Mouse (Mus musculus): ENCODE results near the gene Ubr3. TPM values are rescaled to one million over a fixed set of nuclear protein-coding genes. Genes with fewer than 3 reads are reported as not detected.

The Ubr3 gene
- polyA plus RNA-seq (2015; fragmentation: Nextera tagmentation; extraction: Ambion mirVana): 8.0 and 9.9 TPM in 2 replicates

DNA sequence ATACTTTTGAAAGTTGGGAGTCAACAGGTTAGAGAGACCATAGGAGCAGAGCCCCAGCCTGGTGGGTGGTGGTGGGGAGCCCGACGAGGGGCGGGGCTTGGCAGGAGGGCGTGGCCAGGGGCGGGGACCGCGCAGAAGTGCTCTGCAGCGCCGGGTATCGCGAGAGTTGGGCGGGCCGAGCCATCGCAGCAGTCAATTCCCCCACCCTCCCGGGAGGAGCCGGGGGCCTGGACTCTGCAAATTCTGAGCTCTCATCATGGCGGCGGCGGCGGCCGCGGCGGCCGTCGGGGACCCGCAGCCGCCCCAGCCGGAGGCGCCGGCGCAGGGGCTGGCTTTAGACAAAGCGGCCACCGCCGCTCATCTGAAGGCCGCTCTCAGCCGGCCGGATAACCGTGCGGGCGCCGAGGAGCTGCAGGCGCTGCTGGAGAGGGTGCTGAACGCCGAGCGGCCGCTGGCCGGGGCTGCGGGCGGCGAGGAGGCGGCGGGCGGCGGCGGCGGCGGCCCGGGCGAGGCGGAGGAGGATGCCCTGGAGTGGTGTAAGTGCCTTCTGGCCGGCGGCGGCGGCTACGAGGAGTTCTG, at the start of gene Ubr3:
Gene Ubr3, plus strand, starts transcription at position 208 of the 579 bp plus-strand sequence.

DNA sequence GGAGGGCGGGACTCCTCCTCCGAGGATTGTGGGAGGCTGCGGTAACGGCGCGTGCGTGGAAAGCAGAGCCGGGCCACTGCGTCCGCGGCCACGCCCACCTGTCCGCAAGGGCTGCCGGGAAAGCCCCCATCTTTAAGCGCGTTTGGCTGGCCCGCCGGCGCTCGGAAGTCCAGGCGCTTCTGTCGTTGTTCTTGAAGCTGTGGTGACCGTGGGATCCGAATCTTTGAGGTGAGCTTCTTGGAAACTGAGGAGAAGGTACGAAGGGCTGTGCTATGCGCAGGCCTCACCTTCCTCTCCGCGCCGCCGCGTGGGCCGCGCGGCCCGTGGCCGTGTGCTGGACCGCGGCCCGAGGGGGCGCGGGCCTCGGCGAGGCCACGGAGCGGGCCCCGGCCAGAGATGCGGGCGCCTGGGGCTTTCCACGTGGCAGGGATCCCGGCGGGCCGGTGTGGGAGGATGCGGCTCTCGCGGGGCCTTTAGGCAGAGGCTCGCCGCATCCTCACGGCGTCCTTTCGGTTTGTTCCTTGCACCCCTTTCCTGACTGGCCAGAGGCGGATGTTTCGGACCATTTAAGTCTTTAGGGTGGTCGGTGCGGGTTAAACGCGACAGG, 35.5 kb upstream of the Ubr3 start, which contains the start of gene Ssb:
Gene Ssb, plus strand, starts transcription at position 78 of the 607 bp plus-strand sequence.

GRCm38 (mm10) chr2:69885451-69886305, 11.4 kb upstream of the Ubr3 start, which contains the start of gene Mettl5:
Gene Mettl5 (minus strand): TSS chr2:69885615.

GRCm38 (mm10) chr2:70038752-70039151, 141.7 kb downstream of the Ubr3 start, which contains the start of gene Myo3b:
Gene Myo3b (plus strand): TSS chr2:70039126.

Other genes with a start within 250 kb of the Ubr3 start
- 0.12 and 0.16 TPM in 2 replicates for gene Klhl41, start 227.1 kb upstream of the Ubr3 start, polyA plus RNA-seq (2015; fragmentation: Nextera tagmentation; extraction: Ambion mirVana)
- 5.1 and 5.3 TPM in 2 replicates for gene Fastkd1, start 183.7 kb upstream of the Ubr3 start, polyA plus RNA-seq (2015; fragmentation: Nextera tagmentation; extraction: Ambion mirVana)
- gene Ppig, start 174.7 kb upstream of the Ubr3 start, polyA plus RNA-seq (2015; fragmentation: Nextera tagmentation; extraction: Ambion mirVana): 79.3 and 97.9 TPM in 2 replicates
- 0.87 and 1.0 TPM in 2 replicates for gene Ccdc173, start 107.7 kb upstream of the Ubr3 start, polyA plus RNA-seq (2015; fragmentation: Nextera tagmentation; extraction: Ambion mirVana)
- gene Phospho2, start 107.6 kb upstream of the Ubr3 start, polyA plus RNA-seq (2015; fragmentation: Nextera tagmentation; extraction: Ambion mirVana): 18.3 and 18.5 TPM in 2 replicates
- gene Klhl23, start 75.3 kb upstream of the Ubr3 start, polyA plus RNA-seq (2015; fragmentation: Nextera tagmentation; extraction: Ambion mirVana): 49.3 and 58.7 TPM in 2 replicates
- gene Ssb, start 35.7 kb upstream of the Ubr3 start, polyA plus RNA-seq (2015; fragmentation: Nextera tagmentation; extraction: Ambion mirVana): 187 and 228 TPM in 2 replicates
- gene Mettl5, start 11.6 kb upstream of the Ubr3 start, polyA plus RNA-seq (2015; fragmentation: Nextera tagmentation; extraction: Ambion mirVana): 30.4 and 32.7 TPM in 2 replicates
- gene Myo3b, start 141.9 kb downstream of the Ubr3 start, polyA plus RNA-seq (2015; fragmentation: Nextera tagmentation; extraction: Ambion mirVana): not detected in 2 replicates

Data from urinary bladder, postnatal 0 days (tissue).